Mouse (Mus musculus) cortical plate, adult 2 months (tissue): ENCODE results near the gene Commd4.
"Not testable (repeated sequence)": the region's sequence is repeated elsewhere in the genome, so short reads cannot be mapped to it uniquely, and the experiment has no call there.

Experiments used
- CTCF ChIP-seq: fragments of 200-500 bp; IDR thresholded peaks from 2 replicates; pipeline ENCODE4 v1.5.1; 2011; ENCODE audit warnings: mild to moderate bottlenecking, control low read depth, low read length; ENCODE audit not compliant: insufficient read depth; ENCODE audit errors: extremely low read depth
- POLR2A ChIP-seq: fragments of 200-500 bp; IDR thresholded peaks from 2 replicates; pipeline ENCODE4 v1.6.1; 2011; ENCODE audit warnings: mild to moderate bottlenecking, low read length, control low read depth; ENCODE audit not compliant: insufficient read depth; ENCODE audit errors: extremely low read depth

DNA sequence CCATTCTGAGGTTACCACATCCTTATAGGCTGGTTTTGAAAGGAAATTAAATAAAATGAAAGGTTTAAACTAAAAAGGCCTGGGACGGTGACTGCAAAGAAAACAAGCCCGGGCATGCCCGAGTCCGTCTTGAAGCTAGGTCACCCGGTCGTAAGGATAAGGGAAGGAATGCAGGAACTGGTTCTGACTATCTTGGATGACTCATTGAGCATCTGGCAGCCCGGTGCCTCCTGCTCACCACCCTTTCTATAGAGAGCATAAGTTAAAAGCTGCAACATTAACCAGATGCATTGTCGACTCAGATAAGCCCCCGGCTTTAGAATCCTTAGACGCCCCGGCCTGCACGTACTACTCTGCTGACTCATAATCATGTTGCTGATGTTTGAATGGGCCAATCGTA is 45.4 kb upstream of the Commd4 start:
- TF ChIP-seq POLR2A, CTCF: not testable (repeated sequence)
